Mouse (Mus musculus) left cerebral cortex, adult 9 months (tissue): ENCODE results near the gene Capn3.

Experiments used
- DNase-seq, 2 experiments: peaks; one replicate each; pipeline ENCODE4 v3.0.0; 2022; ENCODE audit warnings: low spot score in 2 of 2

Gene Capn3

GRCm38 (mm10) chr2:120455719-120456118, at the start of gene Capn3:
Gene Capn3 (plus strand): TSS chr2:120456019.
- no peak for DNase-seq

DNA sequence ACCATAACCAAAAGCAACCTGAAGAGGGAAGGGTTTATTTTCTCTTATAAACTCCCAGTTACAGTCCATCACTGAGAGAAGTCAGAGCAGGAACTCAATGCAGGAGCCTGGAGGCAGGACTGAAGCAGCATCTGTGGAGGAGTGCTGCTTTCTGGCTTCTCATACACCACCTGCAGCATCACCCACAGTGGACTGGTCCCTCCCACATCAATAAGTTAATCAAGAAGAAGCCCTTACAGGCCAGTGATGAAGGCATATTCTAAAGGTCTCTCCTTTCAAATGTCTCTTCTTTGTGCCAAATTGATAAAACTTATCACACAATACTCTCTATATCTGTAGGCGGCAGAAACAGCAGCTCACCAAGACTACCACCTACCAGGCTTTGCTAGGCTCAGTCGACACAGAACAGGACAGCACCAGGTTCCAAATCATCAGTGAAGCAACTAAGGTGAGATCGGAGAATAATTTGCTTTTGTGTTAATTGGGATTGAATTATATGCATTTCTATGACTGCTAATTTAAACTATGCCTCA, 44.7 kb upstream of the Capn3 start:
- DNase-seq = no peak

GRCm38 (mm10) chr2:120414113-120414512, 41.7 kb upstream of the Capn3 start:
- no peak for DNase-seq

DNA sequence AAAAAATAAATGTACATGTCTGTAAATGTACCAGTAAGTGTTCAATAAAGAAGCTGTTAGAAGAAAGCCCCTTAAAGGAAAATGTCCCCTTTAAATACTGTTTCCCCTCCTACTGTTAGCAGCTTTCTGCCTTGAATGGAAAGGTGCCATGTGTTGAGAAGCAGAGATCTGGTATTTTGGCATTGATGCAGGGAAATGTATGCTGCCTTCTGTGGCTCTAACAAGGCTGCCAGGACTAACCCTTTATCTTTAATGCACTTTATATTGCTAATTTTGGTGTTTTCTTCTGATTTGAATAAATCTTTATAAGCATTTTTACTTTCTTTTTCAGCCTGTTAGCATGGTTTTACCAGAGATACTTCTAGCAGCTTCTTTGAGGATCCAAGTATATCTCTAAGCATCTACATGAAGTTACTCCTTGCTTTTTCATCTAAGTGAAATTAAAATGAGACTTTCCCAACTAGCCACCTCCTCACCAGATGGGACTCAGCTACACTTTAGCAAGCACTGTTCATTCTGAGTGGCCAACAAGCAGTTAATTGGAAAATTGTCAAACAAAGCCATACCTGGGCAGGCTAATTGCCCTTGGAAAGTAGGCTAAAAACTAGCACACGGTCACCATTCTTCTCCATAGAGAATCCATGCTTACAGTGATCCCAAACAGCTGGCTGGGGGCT, 40.9 kb upstream of the Capn3 start:
- DNase-seq = peak in 1 of 2 experiments; percentile 40

GRCm38 (mm10) chr2:120424386-120424785, 31.4 kb upstream of the Capn3 start:
- DNase-seq = no peak

- no peak for DNase-seq
These were observed 11.3 kb upstream of the Capn3 start for GRCm38 (mm10) chr2:120444486-120444885.

DNA sequence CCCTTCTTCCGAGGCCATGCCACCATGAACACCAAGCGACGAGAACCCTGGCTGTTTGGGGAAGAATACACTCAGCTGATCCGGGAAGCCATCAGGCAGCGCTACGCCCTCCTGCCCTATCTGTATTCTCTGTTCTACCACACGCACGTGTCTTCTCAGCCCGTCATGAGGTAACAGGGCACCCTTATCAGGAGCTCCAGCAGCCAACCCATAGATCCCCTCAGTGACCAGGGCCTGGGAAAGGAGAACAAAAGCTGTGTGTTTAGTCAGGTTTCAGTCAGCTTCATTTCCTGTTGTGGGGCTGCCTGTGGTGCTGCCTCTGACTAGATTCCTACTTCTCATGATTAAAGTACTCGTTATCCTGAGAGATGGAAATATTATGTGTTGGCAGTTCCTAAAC, 9.4 kb upstream of the Capn3 start:
- no peak for DNase-seq

DNA sequence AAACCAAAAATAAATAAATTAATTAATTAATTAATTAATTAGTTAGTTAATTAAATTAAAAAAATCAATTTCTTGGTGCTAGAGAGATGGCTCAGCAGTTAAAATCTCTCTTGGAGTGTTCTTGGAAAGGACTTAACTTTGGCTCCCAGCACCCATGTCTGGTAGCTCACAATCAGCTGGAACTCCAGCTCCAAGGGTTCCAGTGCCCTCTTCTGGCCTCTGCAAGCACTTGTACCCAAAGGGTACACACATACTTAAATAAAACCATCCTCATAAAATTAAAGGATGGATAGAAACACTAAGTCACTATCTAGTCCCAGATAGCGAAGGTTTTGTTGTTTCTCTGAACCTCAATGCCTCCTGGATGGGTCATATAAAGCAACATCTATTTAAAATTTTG, 8.5 kb upstream of the Capn3 start:
- no peak for DNase-seq

DNA sequence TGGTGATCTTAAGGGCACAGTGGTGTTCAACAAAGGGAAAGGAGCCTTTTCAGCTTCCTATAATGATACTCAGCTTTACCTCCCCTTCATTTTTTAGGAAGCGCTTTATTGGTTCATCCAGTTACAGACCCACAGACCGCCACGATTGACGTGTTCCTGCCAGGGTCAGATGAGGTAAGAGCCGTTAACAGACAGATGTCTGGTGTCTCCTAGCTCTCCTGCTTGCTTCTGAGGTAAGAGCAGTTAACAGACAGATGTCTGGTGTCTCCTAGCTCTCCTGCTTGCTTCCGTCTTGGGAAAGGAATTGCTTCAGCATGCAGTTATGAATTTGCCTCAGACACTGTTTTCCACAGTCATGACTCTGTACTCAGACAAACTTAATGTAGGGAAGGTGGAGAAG, 5.1 kb upstream of the Capn3 start:
- DNase-seq = no peak

DNA sequence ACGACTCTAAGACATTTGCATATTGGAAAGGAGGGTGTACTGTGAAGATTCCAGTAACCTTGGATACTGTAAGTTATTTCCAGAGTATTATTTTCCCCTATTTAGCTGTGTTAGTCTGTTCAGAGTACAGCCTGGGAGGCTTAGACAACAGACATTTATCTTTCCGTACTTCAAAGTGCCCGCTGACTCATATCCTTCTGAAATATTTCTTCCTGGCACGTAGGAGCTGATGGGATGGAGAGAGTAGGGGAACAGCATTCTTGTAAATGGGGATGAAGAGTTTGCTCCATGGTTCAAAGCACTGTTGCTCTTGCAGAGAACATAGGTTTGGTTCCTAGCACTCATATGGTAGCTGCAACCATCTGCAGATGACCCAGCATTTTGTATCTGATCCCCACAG, 3.2 kb upstream of the Capn3 start:
- no peak for DNase-seq

- DNase-seq = no peak
These were observed 832 bp upstream of the Capn3 start for GRCm38 (mm10) chr2:120454987-120455386.

DNA sequence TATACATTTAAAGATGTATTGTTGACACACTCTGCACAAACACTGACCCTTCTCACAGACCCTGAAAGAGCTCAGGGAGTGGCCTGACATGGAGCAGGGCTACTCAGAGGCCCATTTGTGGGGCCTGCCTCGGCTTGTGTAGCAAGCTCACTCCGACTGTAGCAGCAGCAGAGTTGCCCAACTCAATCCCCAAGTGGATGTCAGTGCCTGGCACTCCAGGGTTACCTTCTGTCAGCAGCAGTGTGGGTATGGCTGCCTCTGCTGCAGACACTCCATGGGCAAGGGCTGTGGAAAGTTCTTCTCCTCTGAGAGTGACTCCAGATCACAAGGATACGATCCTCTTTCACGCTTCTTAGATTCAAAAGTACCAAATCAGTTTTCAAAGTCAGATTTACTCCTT, 4.4 kb downstream of the Capn3 start:
- DNase-seq = no peak

DNA sequence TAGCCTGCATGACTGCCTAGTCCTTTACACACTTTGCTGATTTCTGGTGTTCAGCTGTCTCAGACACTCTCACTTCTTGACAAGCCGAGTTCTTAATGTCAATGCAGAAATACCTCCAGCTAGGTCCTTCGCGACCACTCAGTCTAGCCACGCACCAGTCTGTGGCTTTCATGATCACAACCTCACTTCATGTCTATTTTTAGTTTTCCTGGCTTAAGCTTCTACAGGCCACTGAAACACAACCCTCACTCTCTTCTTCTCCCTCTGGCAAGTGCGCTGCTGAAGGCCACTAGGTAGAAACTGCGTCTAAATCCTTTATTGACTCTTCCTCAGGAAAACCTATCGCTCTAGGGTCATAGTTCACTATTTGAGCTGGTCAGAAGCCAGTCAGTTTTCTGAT, 7.5 kb downstream of the Capn3 start:
- no peak for DNase-seq

DNA sequence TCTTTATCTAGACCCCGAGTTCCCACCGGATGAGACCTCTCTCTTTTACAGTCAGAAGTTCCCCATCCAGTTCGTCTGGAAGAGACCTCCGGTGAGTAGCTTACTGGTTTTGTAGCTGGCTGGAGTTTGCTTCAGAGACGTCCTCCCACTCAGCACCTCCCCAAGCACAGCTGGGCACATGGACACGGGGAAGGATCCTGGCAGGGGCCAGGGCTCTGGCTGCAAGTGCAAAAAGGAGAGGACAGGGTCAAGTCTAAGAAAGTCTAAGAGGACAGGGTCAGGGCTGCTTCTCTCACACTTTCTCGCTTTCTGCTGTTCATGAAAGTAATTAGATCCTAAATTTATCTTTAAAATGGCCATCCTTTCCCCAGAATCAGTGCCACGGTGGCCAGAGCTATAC, 8.3 kb downstream of the Capn3 start:
- DNase-seq = no peak

DNA sequence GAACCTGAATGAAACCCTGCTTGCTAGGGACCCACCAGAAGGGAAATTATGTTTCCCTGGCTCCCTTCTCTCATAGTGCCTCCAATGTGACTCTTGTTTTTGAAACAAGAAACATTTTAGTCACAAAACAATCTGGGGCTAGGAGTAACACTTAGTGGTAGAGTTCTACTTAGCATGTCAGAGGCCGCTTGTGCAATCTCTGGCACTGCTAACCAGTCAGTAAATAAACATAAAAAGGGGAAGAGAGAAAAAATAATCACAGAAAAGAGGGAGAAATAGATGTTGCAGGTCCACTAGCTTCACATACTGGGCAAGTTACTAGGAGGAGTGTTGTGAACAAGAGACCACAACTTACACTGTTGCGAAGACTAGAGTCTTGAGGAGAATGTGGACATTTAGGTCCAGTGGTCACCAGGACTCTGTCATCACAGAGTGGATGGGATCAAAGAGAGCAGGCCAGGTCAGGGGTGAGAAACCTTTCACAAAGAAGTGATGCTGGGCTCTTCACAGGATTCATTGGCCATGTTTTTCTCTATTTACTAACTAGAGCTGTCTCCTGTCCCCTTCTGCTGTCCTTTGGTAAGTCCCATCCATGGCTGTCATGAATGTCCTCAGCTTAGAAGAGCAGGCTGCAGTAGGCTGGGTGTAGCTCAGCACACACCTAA, 9.0 kb downstream of the Capn3 start:
- DNase-seq = no peak

DNA sequence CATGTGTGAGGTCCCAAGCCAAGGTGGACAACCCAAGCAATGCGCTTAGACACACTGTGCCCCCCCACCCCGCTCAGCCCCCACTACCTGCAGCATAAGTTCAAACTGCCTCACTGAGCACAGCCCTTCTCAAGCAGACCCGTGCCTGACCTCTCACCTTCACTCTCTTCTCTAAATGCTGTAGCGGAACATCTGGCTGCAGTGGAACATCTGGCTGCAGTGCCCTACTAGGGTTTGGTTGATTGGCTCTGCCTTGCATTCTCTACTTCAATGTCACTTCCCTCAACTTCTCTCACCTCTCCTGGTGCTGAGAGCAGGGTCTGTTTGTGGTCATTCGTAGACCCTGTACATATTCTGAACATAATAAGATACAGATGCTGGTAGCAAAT, 9.6 kb downstream of the Capn3 start:
- DNase-seq = no peak

GRCm38 (mm10) chr2:120468011-120468410, 12.2 kb downstream of the Capn3 start:
- no peak for DNase-seq

GRCm38 (mm10) chr2:120469220-120469619, 13.4 kb downstream of the Capn3 start:
- DNase-seq = no peak

- DNase-seq = no peak
These were observed 13.9 kb downstream of the Capn3 start for GRCm38 (mm10) chr2:120469715-120470114.

DNA sequence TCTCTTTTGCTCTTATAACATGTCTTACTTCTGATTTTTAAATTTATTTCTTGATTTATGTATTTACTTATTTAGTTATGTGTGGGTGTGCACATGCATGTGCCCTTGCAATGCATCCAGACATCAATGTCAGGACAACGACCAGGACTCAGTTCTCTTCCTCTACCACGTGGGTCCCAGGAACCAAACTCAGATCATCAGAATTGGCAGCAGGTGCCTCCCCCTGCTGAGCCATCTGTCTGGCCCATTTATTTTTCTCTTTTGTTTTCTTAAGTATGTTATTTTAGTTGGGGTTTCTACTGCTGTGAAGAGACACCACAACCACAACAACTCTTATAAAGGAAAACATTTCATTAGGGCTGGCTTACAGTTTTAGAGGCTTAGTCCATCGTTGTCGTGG, 15.0 kb downstream of the Capn3 start:
- no peak for DNase-seq

DNA sequence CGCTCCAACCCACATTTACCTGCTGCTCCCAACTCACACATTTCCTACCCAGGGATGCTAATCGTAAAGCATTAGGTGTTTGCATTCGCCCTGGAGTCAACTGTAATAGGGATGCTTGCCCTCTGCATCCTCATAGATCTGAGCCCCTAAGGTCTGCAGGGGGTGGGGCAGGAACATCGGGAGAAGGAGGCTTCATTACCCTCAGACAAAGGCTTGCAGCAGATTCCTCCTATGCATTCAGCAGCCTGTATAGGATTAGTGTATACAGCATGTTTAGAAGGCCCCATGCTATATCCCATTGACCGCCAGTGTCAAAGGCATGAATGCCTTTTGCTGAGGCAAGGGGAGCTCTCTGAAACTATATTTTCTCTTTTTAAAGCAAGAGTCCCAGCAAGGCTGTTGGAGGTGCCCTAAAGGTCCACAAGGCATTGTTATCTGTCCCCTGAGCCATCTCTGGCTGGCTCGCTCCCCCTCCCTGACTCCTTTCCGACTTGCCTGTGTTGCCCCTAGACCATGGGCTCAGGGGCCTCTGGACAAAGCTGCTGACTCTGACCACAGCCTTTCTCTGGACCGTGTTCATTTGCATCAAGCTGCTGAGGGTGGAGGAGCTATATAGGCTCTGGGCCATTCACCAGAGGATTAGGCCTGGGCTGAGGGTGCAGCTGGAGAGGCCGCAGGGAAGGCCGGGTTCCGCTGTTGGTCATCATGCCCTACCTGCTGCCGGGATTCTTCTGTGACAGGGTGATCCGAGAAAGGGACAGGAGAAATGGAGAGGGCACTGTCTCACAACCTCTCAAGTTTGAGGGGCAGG, 20.7 kb downstream of the Capn3 start:
- DNase-seq = no peak

GRCm38 (mm10) chr2:120478600-120478999, 22.8 kb downstream of the Capn3 start:
- DNase-seq = peak in 1 of 2 experiments; percentile 79

GRCm38 (mm10) chr2:120481921-120482320, 26.1 kb downstream of the Capn3 start:
- DNase-seq = no peak
